Mouse (Mus musculus) C2C12 (cell line): Measurements from ENCODE around the gene Mpdu1. TPM values are rescaled to one million over a fixed set of nuclear protein-coding genes. Genes with fewer than 3 reads are reported as not detected.

ENCODE experiments used
- H3K27me3 ChIP-seq: one replicate; pipeline ENCODE4 v1.6.1; 2011; ENCODE audit not compliant: control insufficient read depth, insufficient read depth, insufficient read length
- H3K36me3 ChIP-seq: one replicate; pipeline ENCODE4 v1.6.1; 2011; ENCODE audit not compliant: control insufficient read depth, insufficient read depth
- H3K4me3 ChIP-seq: one replicate; pipeline ENCODE4 v1.5.1; 2011; ENCODE audit warnings: mild to moderate bottlenecking, control low read depth; ENCODE audit not compliant: poor library complexity, insufficient read depth, severe bottlenecking
- H3K79me2 ChIP-seq: one replicate; pipeline ENCODE4 v1.6.1; 2011; ENCODE audit not compliant: control insufficient read depth, insufficient read depth
- H3K79me3 ChIP-seq: one replicate; pipeline ENCODE4 v1.6.1; 2011; ENCODE audit warnings: low read depth, control low read depth
- H3ac ChIP-seq: one replicate; pipeline ENCODE3; 2011; ENCODE audit warnings: low read depth; ENCODE audit not compliant: control insufficient read depth, insufficient read length
- CEBPB ChIP-seq: IDR thresholded peaks from one replicate; pipeline ENCODE4 v1.6.1; 2011; ENCODE audit warnings: low read depth, mild to moderate bottlenecking, control low read depth, moderate library complexity
- CTCF ChIP-seq: IDR thresholded peaks from one replicate; pipeline ENCODE4 v1.5.1; 2011; ENCODE audit not compliant: control insufficient read depth, insufficient read depth, insufficient read length
- FOSL1 ChIP-seq: IDR thresholded peaks from one replicate; pipeline ENCODE4 v1.8.0; 2011; ENCODE audit warnings: mild to moderate bottlenecking, low read length; ENCODE audit not compliant: poor library complexity, insufficient read depth, severe bottlenecking
- MAX ChIP-seq: IDR thresholded peaks from one replicate; pipeline ENCODE4 v1.6.1; 2011; ENCODE audit warnings: mild to moderate bottlenecking, control low read depth
- MYOD1 ChIP-seq: IDR thresholded peaks from one replicate; pipeline ENCODE4 v1.6.1; 2011; ENCODE audit warnings: low read depth; ENCODE audit not compliant: control insufficient read depth, insufficient read length
- MYOG ChIP-seq: IDR thresholded peaks from one replicate; pipeline ENCODE4 v1.6.1; 2011; ENCODE audit not compliant: control insufficient read depth, insufficient read length; ENCODE audit errors: extremely low read depth
- USF1 ChIP-seq: IDR thresholded peaks from one replicate; pipeline ENCODE4 v1.6.1; 2011; ENCODE audit warnings: low read depth, mild to moderate bottlenecking, control low read depth, moderate library complexity
- polyA plus RNA-seq: library from polyadenylated mRNA; unstranded; fragments of >200 nt; fragmentation: generic; extraction: Trizol; gene quantifications from one replicate; pipeline ENCODE4 v1.2.1, GENCODE M21; 2012; ENCODE audit warnings: missing spikeins

The Mpdu1 gene
- polyA plus RNA-seq, 1 experiment: 95.8 TPM

DNA sequence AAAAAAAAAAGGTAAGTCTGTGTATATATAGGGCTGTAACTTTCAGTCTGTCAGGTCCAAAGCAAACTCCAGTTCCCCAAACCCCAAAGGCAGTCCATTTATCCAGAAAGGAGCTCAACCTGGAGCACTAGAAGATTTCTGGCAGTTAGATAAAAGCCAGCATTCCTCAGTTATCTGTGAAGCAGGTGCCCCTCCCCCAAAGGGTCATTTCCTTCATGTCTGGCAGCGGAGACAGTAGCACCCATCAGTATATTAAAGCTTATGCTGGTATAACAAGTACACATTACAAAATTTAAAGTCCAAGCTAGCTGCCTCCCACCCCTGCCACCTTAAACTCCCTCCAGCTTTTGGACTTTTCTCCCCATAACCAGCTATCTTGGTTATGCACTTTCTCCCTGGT, 37.2 kb upstream of the Mpdu1 start:
- TF ChIP-seq MAX: no peak
- TF ChIP-seq USF1: no peak
- no peak for TF ChIP-seq FOSL1
- TF ChIP-seq CEBPB: no peak
- TF ChIP-seq CTCF: no peak
- no peak for TF ChIP-seq MYOG
- no peak for TF ChIP-seq MYOD1
- Histone ChIP-seq H3K79me3 (no peaks in the 10 kb centered on the region), H3K4me3 (no peak overlapping the region), H3K27me3 (no peaks in the 10 kb centered on the region), H3ac (no peak overlapping the region), H3K36me3 (no peaks in the 10 kb centered on the region), H3K79me2 (no peaks in the 10 kb centered on the region)

DNA sequence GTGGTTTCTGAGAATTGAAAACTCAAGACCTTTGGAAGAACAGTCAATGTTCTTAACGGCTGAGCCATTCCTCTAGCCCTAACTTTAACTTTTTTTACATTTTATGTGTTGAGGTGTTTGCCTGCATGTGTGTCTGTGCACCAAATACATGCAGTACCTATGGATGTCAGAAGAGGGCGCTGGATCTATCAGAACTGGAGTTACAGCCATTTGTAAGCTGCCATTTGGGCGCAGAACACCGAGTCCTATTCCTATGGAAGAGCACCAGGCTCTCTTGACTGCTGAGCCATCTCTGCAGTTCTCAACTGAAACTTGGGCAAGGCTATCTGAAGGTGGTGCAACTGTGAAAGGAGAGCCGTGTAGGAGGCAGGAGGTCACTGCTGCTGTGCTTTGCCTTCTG, 36.1 kb upstream of the Mpdu1 start:
- H3ac ChIP-seq: no peak overlapping the region
- no peaks in the 10 kb centered on the region for H3K27me3 ChIP-seq
- H3K4me3 ChIP-seq: no peak overlapping the region
- no peak for TF ChIP-seq MAX
- no peak for TF ChIP-seq CTCF
- no peak for TF ChIP-seq MYOG
- TF ChIP-seq MYOD1: no peak
- no peak for TF ChIP-seq USF1
- no peak for TF ChIP-seq FOSL1
- no peak for TF ChIP-seq CEBPB
- no peaks in the 10 kb centered on the region for H3K79me3 ChIP-seq
- no peaks in the 10 kb centered on the region for H3K36me3 ChIP-seq
- no peaks in the 10 kb centered on the region for H3K79me2 ChIP-seq

DNA sequence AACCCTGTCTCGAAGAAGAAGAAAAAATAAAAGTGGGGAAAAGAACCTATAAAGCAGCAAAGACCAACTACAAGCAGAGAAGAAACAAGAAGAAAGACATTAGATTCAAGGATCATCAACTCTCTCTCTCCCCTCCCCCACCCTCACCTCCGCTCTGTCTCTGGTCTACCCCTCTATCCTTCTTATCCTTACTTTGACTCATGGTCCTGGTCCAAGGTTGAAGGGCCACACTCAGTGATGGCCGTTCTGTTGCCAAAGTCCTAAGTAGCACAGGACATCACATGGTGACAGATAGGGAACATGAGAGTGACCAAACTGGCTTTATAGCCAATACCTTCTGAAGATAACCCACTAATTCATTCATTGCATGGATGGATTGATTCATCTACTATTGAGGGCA, 35.0 kb upstream of the Mpdu1 start:
- H3K79me3 ChIP-seq: no peaks in the 10 kb centered on the region
- no peaks in the 10 kb centered on the region for H3K79me2 ChIP-seq
- H3K36me3 ChIP-seq: no peaks in the 10 kb centered on the region
- no peak overlapping the region for H3ac ChIP-seq
- no peaks in the 10 kb centered on the region for H3K27me3 ChIP-seq
- no peak overlapping the region for H3K4me3 ChIP-seq
- TF ChIP-seq MYOD1 (no peak), FOSL1 (no peak), CTCF (no peak), MYOG (no peak), CEBPB (no peak), MAX (no peak)

DNA sequence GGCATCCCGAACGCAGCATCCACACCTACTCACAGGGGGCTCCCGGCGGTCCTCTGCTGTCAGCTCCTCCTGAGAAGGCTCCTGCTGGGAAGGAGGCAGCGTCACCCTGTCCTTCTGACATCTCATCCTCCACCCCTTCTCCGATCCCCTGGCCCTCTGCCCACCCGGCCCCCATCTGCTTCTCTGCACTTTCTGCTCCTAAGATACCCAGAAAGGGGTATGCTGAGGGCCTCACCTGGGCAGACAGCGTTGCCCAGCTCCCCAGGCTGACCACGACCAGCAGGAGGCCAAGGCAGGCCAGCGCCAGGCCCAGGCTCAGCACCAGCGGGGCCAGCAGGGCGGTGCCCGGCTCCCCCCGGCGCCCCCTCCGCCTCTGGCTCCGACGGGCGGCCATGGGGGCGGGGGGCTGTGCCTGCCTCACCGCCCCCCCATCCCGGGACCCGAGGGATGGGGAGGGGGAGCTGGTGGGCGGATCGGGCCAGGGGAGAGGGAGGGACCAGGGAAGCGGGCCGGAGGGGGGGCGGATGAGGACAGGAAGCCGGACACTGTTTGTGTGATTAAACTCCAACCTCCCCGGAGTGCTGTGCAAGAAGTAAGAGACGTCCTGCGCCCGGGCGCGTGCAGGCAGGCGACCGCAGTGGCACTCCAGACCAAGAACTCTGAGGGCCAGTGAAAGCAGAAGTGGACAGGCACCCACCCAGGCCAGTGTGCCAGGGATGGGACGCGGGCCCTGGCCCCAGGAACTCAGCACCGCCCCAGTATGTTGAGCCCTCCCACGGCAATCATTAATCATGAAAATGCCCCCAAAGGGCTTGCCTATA, 33.1 kb upstream of the Mpdu1 start, which contains the start of the genes Tnfsf12 and Tnfsfm13:
Gene Tnfsf12 (minus strand): TSS at position 489 of the 821 bp plus-strand sequence.
Gene Tnfsfm13 (minus strand): TSS at position 738 of the 821 bp plus-strand sequence.
- Histone ChIP-seq H3K36me3 (no peaks in the 10 kb centered on the region), H3K79me2 (no peaks in the 10 kb centered on the region), H3K27me3 (no peaks in the 10 kb centered on the region), H3K79me3 (no peaks in the 10 kb centered on the region), H3ac (peak within 1 kb of the TSS; percentile 52), H3K4me3 (peak within 1 kb of the TSS; percentile 11)
- TF ChIP-seq MYOG (no peak), MAX (no peak), FOSL1 (no peak), CTCF (no peak), CEBPB (no peak), MYOD1 (no peak), USF1 (no peak)

DNA sequence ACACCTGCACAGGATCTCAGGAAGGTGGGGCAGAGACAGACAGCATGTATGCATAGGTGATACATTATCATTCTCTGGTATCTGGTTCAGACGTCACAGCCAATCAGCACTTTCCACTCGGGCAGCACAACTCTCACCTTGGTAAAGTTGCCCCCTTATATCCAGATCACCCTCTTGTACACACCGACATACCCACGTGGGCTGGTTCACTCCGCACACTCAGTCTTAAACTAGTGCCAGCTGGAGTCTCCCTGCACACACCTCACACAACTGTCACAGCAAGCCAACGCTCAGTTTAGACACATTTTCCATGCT, 32.6 kb upstream of the Mpdu1 start:
- Histone ChIP-seq H3K36me3 (no peaks in the 10 kb centered on the region), H3ac (peak overlapping the region; percentile 46), H3K79me3 (no peaks in the 10 kb centered on the region), H3K4me3 (no peak overlapping the region), H3K27me3 (no peaks in the 10 kb centered on the region), H3K79me2 (no peaks in the 10 kb centered on the region)
- no peak for TF ChIP-seq CTCF
- no peak for TF ChIP-seq USF1
- TF ChIP-seq MYOD1: no peak
- no peak for TF ChIP-seq CEBPB
- TF ChIP-seq MYOG: no peak
- no peak for TF ChIP-seq FOSL1
- no peak for TF ChIP-seq MAX

DNA sequence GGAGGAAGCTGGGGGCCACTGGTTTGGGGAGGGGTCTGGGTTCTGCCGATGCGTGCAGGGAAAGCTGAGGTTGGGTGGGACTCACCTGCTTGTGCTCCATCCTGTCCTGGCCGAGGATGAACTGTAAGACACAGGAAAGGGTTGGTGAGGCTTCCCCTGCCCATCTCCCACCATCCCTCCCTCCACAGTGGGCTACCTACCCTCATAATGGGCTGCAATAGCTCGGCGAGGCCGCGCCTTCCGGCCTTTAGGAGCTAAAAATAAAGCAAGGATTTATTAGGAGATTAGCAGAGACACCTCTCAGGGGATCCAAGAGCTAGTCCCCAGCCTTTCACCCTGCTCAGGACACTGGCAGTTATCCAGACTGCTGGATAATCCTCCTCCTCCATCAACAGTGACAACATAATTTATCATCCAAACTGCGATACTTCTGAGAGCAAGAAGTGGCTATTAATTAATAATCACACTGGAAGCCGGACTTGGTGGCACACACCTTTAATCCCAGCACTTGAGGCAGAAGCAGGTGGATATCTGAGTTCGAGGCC, 31.1 kb upstream of the Mpdu1 start:
- Histone ChIP-seq H3K79me2 (no peaks in the 10 kb centered on the region), H3K36me3 (no peaks in the 10 kb centered on the region), H3ac (no peak overlapping the region), H3K4me3 (no peak overlapping the region), H3K27me3 (no peaks in the 10 kb centered on the region), H3K79me3 (no peaks in the 10 kb centered on the region)
- TF ChIP-seq FOSL1 (no peak), CTCF (no peak), MYOD1 (no peak), CEBPB (no peak), USF1 (no peak), MAX (no peak)
